Mouse (Mus musculus): Measurements from ENCODE around the gene Olfr59. TPM values are rescaled to one million over a fixed set of nuclear protein-coding genes. Genes with fewer than 3 reads are reported as not detected.

Olfr59 gene
- polyA plus RNA-seq (2021; fragmentation: Nextera tagmentation) = not detected in 2 replicates
- long read RNA-seq, experiment 1 = 0 reads
- long read RNA-seq, experiment 2 = 0 reads

DNA sequence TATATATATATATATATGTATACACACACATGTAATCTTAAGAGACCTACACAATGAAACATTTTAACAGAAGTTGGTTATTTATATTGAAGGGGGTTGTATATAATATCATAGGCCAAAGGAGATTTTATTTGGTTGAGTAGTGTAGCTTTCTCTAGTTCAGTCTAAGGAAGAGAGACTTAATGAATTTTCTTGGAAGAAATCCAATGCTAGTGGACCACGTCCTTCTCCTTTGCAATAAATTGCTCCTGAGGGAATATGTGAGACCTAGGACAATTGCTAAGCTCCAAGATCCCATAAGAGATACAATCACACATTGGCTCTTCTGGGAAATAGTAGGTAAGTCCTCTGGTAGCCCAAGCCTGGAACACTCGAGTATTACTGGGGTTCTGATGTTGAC is at the start of gene Olfr59:
TSS of gene Olfr59 (plus strand) at position 301 of the 400 bp plus-strand sequence.

DNA sequence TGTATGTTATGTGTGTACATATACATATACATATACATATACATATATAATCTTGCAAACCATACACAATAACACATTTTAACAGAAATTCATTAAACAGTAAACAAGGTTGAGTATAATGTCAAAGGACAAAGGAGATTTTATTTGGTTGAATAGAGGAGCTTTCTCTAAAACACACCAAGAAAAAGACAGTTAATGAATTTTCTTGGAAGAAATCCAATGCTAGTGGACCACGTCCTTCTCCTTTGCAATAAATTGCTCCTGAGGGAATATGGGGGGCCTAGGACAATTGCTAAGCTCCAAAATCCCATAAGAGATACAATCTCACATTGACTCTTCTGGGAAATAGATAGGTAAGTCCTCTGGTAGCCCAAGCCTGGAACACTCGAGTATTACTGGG is 24.0 kb upstream of the Olfr59 start, which contains the start of gene Olfr406:
TSS of gene Olfr406 (plus strand) at position 301 of the 400 bp plus-strand sequence.

DNA sequence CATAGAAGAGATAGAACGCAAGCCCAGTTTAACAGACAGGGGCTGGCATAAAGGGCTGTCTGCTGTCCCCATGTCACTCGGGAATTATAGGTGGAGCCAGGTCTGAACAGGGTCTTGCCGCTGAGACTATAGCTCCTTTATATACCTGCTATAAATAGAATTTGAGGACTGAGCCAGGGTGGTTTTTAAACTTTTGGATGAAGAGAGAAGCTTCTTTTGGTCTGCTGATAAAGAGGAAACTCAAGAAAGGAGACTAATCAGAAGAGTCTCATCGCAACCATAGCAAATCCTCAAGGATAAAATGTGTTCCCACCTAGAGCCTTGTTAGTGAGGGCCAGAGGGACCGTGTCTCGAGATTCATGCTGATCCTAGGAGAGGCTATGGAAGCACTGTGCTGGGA is 54.4 kb downstream of the Olfr59 start, which contains the start of gene Olfr410:
TSS of gene Olfr410 (minus strand) at position 101 of the 400 bp plus-strand sequence.

Other genes with a start within 250 kb of the Olfr59 start
- not detected in 2 replicates for gene Olfr139, start 227.2 kb upstream of the Olfr59 start, polyA plus RNA-seq (2021; fragmentation: Nextera tagmentation)
- not detected in 2 replicates for gene Olfr399, start 227.1 kb upstream of the Olfr59 start, polyA plus RNA-seq (2021; fragmentation: Nextera tagmentation)
- not detected in 2 replicates for gene Zfp616, start 213.8 kb upstream of the Olfr59 start, polyA plus RNA-seq (2021; fragmentation: Nextera tagmentation)
- not detected in 2 replicates for gene Olfr401, start 170.0 kb upstream of the Olfr59 start, polyA plus RNA-seq (2021; fragmentation: Nextera tagmentation)
- not detected in 2 replicates for gene Olfr402, start 130.2 kb upstream of the Olfr59 start, polyA plus RNA-seq (2021; fragmentation: Nextera tagmentation)
- not detected in 2 replicates for gene Olfr403, start 97.5 kb upstream of the Olfr59 start, polyA plus RNA-seq (2021; fragmentation: Nextera tagmentation)
- gene Olfr43, start 72.4 kb upstream of the Olfr59 start, polyA plus RNA-seq (2021; fragmentation: Nextera tagmentation) = not detected in 2 replicates
- gene Olfr406, start 23.9 kb upstream of the Olfr59 start, polyA plus RNA-seq (2021; fragmentation: Nextera tagmentation) = not detected in 2 replicates
- not detected in 2 replicates for gene Olfr410, start 54.3 kb downstream of the Olfr59 start, polyA plus RNA-seq (2021; fragmentation: Nextera tagmentation)
- not detected in 2 replicates for gene Olfr411, start 68.9 kb downstream of the Olfr59 start, polyA plus RNA-seq (2021; fragmentation: Nextera tagmentation)
- gene Olfr412, start 78.3 kb downstream of the Olfr59 start, polyA plus RNA-seq (2021; fragmentation: Nextera tagmentation) = not detected in 2 replicates